Mouse (Mus musculus): Measurements from ENCODE around the gene Tmem88. TPM values are rescaled to one million over a fixed set of nuclear protein-coding genes. Genes with fewer than 3 reads are reported as not detected.

Tmem88 gene
- polyA plus RNA-seq, 1 experiment from 2014 or later, result 6.7 TPM

- H3K4me3 ChIP-seq, result peak overlapping the region; percentile 79
- H3K27ac ChIP-seq (replicated peaks), result peak overlapping the region; percentile 99
- H3K36me3 ChIP-seq, result 0 out of 2 replicates have a peak, but pooled peaks cover 6% of the 10 kb centered on the region
- peak overlapping the region; percentile 95 for H3K9ac ChIP-seq (replicated peaks)
- H3K9me3 ChIP-seq, result no peaks in the 10 kb centered on the region
- H3K4me2 ChIP-seq (replicated peaks), result peak overlapping the region; percentile 93
- H3K4me1 ChIP-seq, result peaks cover 79% of the 10 kb centered on the region
- 0 out of 2 replicates have a peak, but pooled peaks have one; percentile 7 for ATAC-seq (replicated peaks)
- 0 out of 2 replicates have a peak, but pooled peaks cover 3% of the 10 kb centered on the region for H3K27me3 ChIP-seq
- 2% methylated on average over 3 of the region's 3 CpGs for WGBS
Measured at GRCm38 (mm10) chr11:69415327-69415667, 17.3 kb upstream of the Tmem88 start.

- H3K4me2 ChIP-seq (replicated peaks), result peak overlapping the region; percentile 93
- H3K4me1 ChIP-seq, result peaks cover 73% of the 10 kb centered on the region
Measured at GRCm38 (mm10) chr11:69414421-69415326, 16.6 kb upstream of the Tmem88 start.

GRCm38 (mm10) chr11:69413221-69414181, 15.5 kb upstream of the Tmem88 start, which contains the start of gene Kdm6b:
Gene Kdm6b (minus strand): TSS chr11:69413675.
- Histone ChIP-seq H3K9me3 (no peaks in the 10 kb centered on the region), H3K4me3 (peak within 1 kb of the TSS; percentile 79), H3K9ac (replicated peaks) (peak within 1 kb of the TSS; percentile 95), H3K27ac (replicated peaks) (peak within 1 kb of the TSS; percentile 99), H3K4me2 (replicated peaks) (peak within 1 kb of the TSS; percentile 93), H3K4me1 (peaks cover 69% of the 10 kb centered on the region), H3K36me3 (0 out of 2 replicates have a peak, but pooled peaks cover 6% of the 10 kb centered on the region), H3K27me3 (no peaks in the 10 kb centered on the region)
- WGBS, result 33% methylated on average over 12 of the region's 12 CpGs
- no peak for ATAC-seq (replicated peaks)

More at GRCm38 (mm10) chr11:69414421-69415326, 16.6 kb upstream of the Tmem88 start:
- H3K27me3 ChIP-seq, result 0 out of 2 replicates have a peak, but pooled peaks cover under 1% of the 10 kb centered on the region
- 0 out of 2 replicates have a peak, but pooled peaks cover 6% of the 10 kb centered on the region for H3K36me3 ChIP-seq
- no peak for ATAC-seq (replicated peaks)
- peak overlapping the region; percentile 99 for H3K27ac ChIP-seq (replicated peaks)
- H3K4me3 ChIP-seq, result peak overlapping the region; percentile 79
- H3K9me3 ChIP-seq, result no peaks in the 10 kb centered on the region
- WGBS, result 12% methylated on average over 4 of the region's 4 CpGs
- H3K9ac ChIP-seq (replicated peaks), result peak overlapping the region; percentile 95

- Histone ChIP-seq H3K4me1 (peaks cover 69% of the 10 kb centered on the region), H3K9ac (replicated peaks) (peak overlapping the region; percentile 89), H3K27ac (replicated peaks) (peak overlapping the region; percentile 99), H3K9me3 (no peaks in the 10 kb centered on the region), H3K27me3 (no peaks in the 10 kb centered on the region), H3K36me3 (peaks cover 11% of the 10 kb centered on the region; the same call in 1 of the 2 replicates), H3K4me3 (peak overlapping the region; percentile 79), H3K4me2 (replicated peaks) (peak overlapping the region; percentile 93)
- ATAC-seq (replicated peaks), result no peak
- 55% methylated on average over 7 of the region's 7 CpGs for WGBS
Measured at GRCm38 (mm10) chr11:69412548-69412947, 14.5 kb upstream of the Tmem88 start.

- Histone ChIP-seq H3K9ac (replicated peaks) (peak overlapping the region; percentile 89), H3K4me3 (peak overlapping the region; percentile 79), H3K27ac (replicated peaks) (peak overlapping the region; percentile 99), H3K4me2 (replicated peaks) (peak overlapping the region; percentile 93), H3K27me3 (no peaks in the 10 kb centered on the region), H3K9me3 (no peaks in the 10 kb centered on the region), H3K4me1 (peaks cover 64% of the 10 kb centered on the region), H3K36me3 (peaks cover 19% of the 10 kb centered on the region)
- WGBS, result under 1% methylated on average over 39 of the region's 39 CpGs
- ATAC-seq (replicated peaks), result no peak
Measured at GRCm38 (mm10) chr11:69411538-69412203, 13.6 kb upstream of the Tmem88 start.

GRCm38 (mm10) chr11:69411073-69411535, 13.1 kb upstream of the Tmem88 start:
- 0% methylated on average over 26 of the region's 26 CpGs for WGBS
- Histone ChIP-seq H3K9me3 (no peaks in the 10 kb centered on the region), H3K4me2 (replicated peaks) (peak overlapping the region; percentile 93), H3K27ac (replicated peaks) (peak overlapping the region; percentile 99), H3K36me3 (peaks cover 25% of the 10 kb centered on the region), H3K9ac (replicated peaks) (peak overlapping the region; percentile 89), H3K4me3 (peak overlapping the region; percentile 79), H3K4me1 (peaks cover 60% of the 10 kb centered on the region), H3K27me3 (no peaks in the 10 kb centered on the region)
- ATAC-seq (replicated peaks), result peak; percentile 20

GRCm38 (mm10) chr11:69410310-69411072, 12.5 kb upstream of the Tmem88 start:
- H3K4me2 ChIP-seq (replicated peaks), result peak overlapping the region; percentile 93
- H3K4me1 ChIP-seq, result peaks cover 60% of the 10 kb centered on the region
- peak overlapping the region; percentile 79 for H3K4me3 ChIP-seq
- H3K27ac ChIP-seq (replicated peaks), result peak overlapping the region; percentile 99
- no peaks in the 10 kb centered on the region for H3K9me3 ChIP-seq
- peak overlapping the region; percentile 89 for H3K9ac ChIP-seq (replicated peaks)
- under 1% methylated on average over 41 of the region's 41 CpGs for WGBS
- ATAC-seq (replicated peaks), result peak; percentile 18
- no peaks in the 10 kb centered on the region for H3K27me3 ChIP-seq
- H3K36me3 ChIP-seq, result peaks cover 31% of the 10 kb centered on the region

GRCm38 (mm10) chr11:69410045-69410309, 11.9 kb upstream of the Tmem88 start:
- WGBS, result under 1% methylated on average over 18 of the region's 18 CpGs
- Histone ChIP-seq H3K4me1 (peaks cover 56% of the 10 kb centered on the region), H3K36me3 (peaks cover 36% of the 10 kb centered on the region), H3K9me3 (no peaks in the 10 kb centered on the region), H3K27ac (replicated peaks) (peak overlapping the region; percentile 99), H3K4me2 (replicated peaks) (peak overlapping the region; percentile 93), H3K4me3 (peak overlapping the region; percentile 79), H3K9ac (replicated peaks) (peak overlapping the region; percentile 89), H3K27me3 (no peaks in the 10 kb centered on the region)
- no peak for ATAC-seq (replicated peaks)

GRCm38 (mm10) chr11:69409378-69410044, 11.5 kb upstream of the Tmem88 start:
- no peaks in the 10 kb centered on the region for H3K9me3 ChIP-seq
- H3K36me3 ChIP-seq, result peaks cover 40% of the 10 kb centered on the region
- H3K9ac ChIP-seq (replicated peaks), result peak overlapping the region; percentile 89
- H3K27me3 ChIP-seq, result no peaks in the 10 kb centered on the region
- H3K4me3 ChIP-seq, result peak overlapping the region; percentile 79
- peak; percentile 57 for ATAC-seq (replicated peaks)
- peak overlapping the region; percentile 99 for H3K27ac ChIP-seq (replicated peaks)
- H3K4me1 ChIP-seq, result peaks cover 52% of the 10 kb centered on the region
- under 1% methylated on average over 44 of the region's 46 CpGs for WGBS
- H3K4me2 ChIP-seq (replicated peaks), result peak overlapping the region; percentile 93

GRCm38 (mm10) chr11:69408541-69409377, 10.7 kb upstream of the Tmem88 start:
- peaks cover 48% of the 10 kb centered on the region for H3K36me3 ChIP-seq

More at GRCm38 (mm10) chr11:69408541-69409377, 10.7 kb upstream of the Tmem88 start:
- Histone ChIP-seq H3K9me3 (no peaks in the 10 kb centered on the region), H3K4me2 (replicated peaks) (peak overlapping the region; percentile 93), H3K27me3 (no peaks in the 10 kb centered on the region), H3K4me3 (peak overlapping the region; percentile 79), H3K27ac (replicated peaks) (peak overlapping the region; percentile 99), H3K9ac (replicated peaks) (peak overlapping the region; percentile 89), H3K4me1 (peaks cover 44% of the 10 kb centered on the region)
- WGBS, result under 1% methylated on average over 33 of the region's 33 CpGs
- peak; percentile 65 for ATAC-seq (replicated peaks)
